Mouse (Mus musculus): Measurements from ENCODE around the gene Etnk2. TPM values are rescaled to one million over a fixed set of nuclear protein-coding genes. Genes with fewer than 3 reads are reported as not detected.

The Etnk2 gene
- total RNA-seq, 2 experiments from 2014 or later, result not detected

GRCm38 (mm10) chr1:133347693-133348520 is 15.5 kb upstream of the Etnk2 start:
- no peak for ATAC-seq (replicated peaks; ENCODE audit: low FRiP score, poor library complexity, severe bottlenecking)

- no peak for ATAC-seq (replicated peaks; ENCODE audit: low FRiP score, poor library complexity, severe bottlenecking)
Measured at GRCm38 (mm10) chr1:133350210-133350609, 13.2 kb upstream of the Etnk2 start, which contains the start of gene Ren1. Gene Ren1, plus strand, starts transcription at chr1:133350510.

- no peak for ATAC-seq (replicated peaks; ENCODE audit: low FRiP score, poor library complexity, severe bottlenecking)
Measured at GRCm38 (mm10) chr1:133351762-133352161, 11.6 kb upstream of the Etnk2 start.

GRCm38 (mm10) chr1:133353371-133353809 is 10.0 kb upstream of the Etnk2 start:
- no peak for ATAC-seq (replicated peaks; ENCODE audit: low FRiP score, poor library complexity, severe bottlenecking)

GRCm38 (mm10) chr1:133355469-133355868 is 7.9 kb upstream of the Etnk2 start:
- ATAC-seq (replicated peaks; ENCODE audit: low FRiP score, poor library complexity, severe bottlenecking), result no peak

GRCm38 (mm10) chr1:133355912-133356311 is 7.5 kb upstream of the Etnk2 start:
- ATAC-seq (replicated peaks; ENCODE audit: low FRiP score, poor library complexity, severe bottlenecking), result no peak

GRCm38 (mm10) chr1:133356330-133356729 is 7.0 kb upstream of the Etnk2 start:
- ATAC-seq (replicated peaks; ENCODE audit: low FRiP score, poor library complexity, severe bottlenecking), result no peak

- no peak for ATAC-seq (replicated peaks; ENCODE audit: low FRiP score, poor library complexity, severe bottlenecking)
Measured at GRCm38 (mm10) chr1:133361006-133361405, 2.4 kb upstream of the Etnk2 start.

- no peak for ATAC-seq (replicated peaks; ENCODE audit: low FRiP score, poor library complexity, severe bottlenecking)
Measured at GRCm38 (mm10) chr1:133362103-133362502, 1.3 kb upstream of the Etnk2 start.

- no peak for ATAC-seq (replicated peaks; ENCODE audit: low FRiP score, poor library complexity, severe bottlenecking)
Measured at GRCm38 (mm10) chr1:133364022-133364630, 754 bp downstream of the Etnk2 start.

GRCm38 (mm10) chr1:133364890-133365289 is 1.5 kb downstream of the Etnk2 start:
- no peak for ATAC-seq (replicated peaks; ENCODE audit: low FRiP score, poor library complexity, severe bottlenecking)

- no peak for ATAC-seq (replicated peaks; ENCODE audit: low FRiP score, poor library complexity, severe bottlenecking)
Measured at GRCm38 (mm10) chr1:133366951-133367605, 3.7 kb downstream of the Etnk2 start.

- ATAC-seq (replicated peaks; ENCODE audit: low FRiP score, poor library complexity, severe bottlenecking), result no peak
Measured at GRCm38 (mm10) chr1:133367606-133368488, 4.5 kb downstream of the Etnk2 start.

- ATAC-seq (replicated peaks; ENCODE audit: low FRiP score, poor library complexity, severe bottlenecking), result no peak
Measured at GRCm38 (mm10) chr1:133368644-133369043, 5.3 kb downstream of the Etnk2 start.

- no peak for ATAC-seq (replicated peaks; ENCODE audit: low FRiP score, poor library complexity, severe bottlenecking)
Measured at GRCm38 (mm10) chr1:133370352-133370751, 7.0 kb downstream of the Etnk2 start.

- no peak for ATAC-seq (replicated peaks; ENCODE audit: low FRiP score, poor library complexity, severe bottlenecking)
Measured at GRCm38 (mm10) chr1:133371431-133371830, 8.1 kb downstream of the Etnk2 start.

GRCm38 (mm10) chr1:133372113-133372512 is 8.7 kb downstream of the Etnk2 start:
- no peak for ATAC-seq (replicated peaks; ENCODE audit: low FRiP score, poor library complexity, severe bottlenecking)

GRCm38 (mm10) chr1:133375696-133376346 is 12.4 kb downstream of the Etnk2 start:
- ATAC-seq (replicated peaks; ENCODE audit: low FRiP score, poor library complexity, severe bottlenecking), result no peak

GRCm38 (mm10) chr1:133377547-133377946 is 14.2 kb downstream of the Etnk2 start:
- no peak for ATAC-seq (replicated peaks; ENCODE audit: low FRiP score, poor library complexity, severe bottlenecking)

All from erythroblast, adult 5-6 weeks (primary cell).